Mouse (Mus musculus) neural tube, embryonic 11.5 days (tissue): ENCODE data around the gene Asl. TPM values are rescaled to one million over a fixed set of nuclear protein-coding genes. Genes with fewer than 3 reads are reported as not detected.

Experiments used
- ATAC-seq: fragments of 200-750 bp; cut with Nextera tagmentation; 2 replicates; pipeline ENCODE4 v1.8.0; 2017; ENCODE audit warnings: moderate number of reproducible peaks, mild to moderate bottlenecking, moderate TSS enrichment, moderate library complexity; ENCODE audit not compliant: insufficient read depth, low FRiP score, low TSS enrichment
- DNase-seq: peaks from one replicate; pipeline ENCODE4 v3.0.0-alpha.2; 2015; ENCODE audit warnings: low spot score
- H3K27ac ChIP-seq: fragments of 300-500 bp; sonication (generic); 2 replicates; pipeline ENCODE4 v1.5.1; 2014; ENCODE audit warnings: low read depth, mild to moderate bottlenecking, low read length
- H3K27me3 ChIP-seq: fragments of 300-500 bp; sonication (generic); 2 replicates; pipeline ENCODE4 v1.6.1; 2014; ENCODE audit warnings: mild to moderate bottlenecking, low read length, mixed read lengths; ENCODE audit not compliant: control insufficient read depth, insufficient read depth
- H3K36me3 ChIP-seq: fragments of 300-500 bp; sonication (generic); 2 replicates; pipeline ENCODE4 v1.6.1; 2014; ENCODE audit warnings: mild to moderate bottlenecking, low read length, moderate library complexity, mixed read lengths; ENCODE audit not compliant: control insufficient read depth, insufficient read depth
- H3K4me1 ChIP-seq: fragments of 300-500 bp; sonication (generic); 2 replicates; pipeline ENCODE4 v1.6.1; 2014; ENCODE audit warnings: low read length, mixed read lengths; ENCODE audit not compliant: control insufficient read depth, insufficient read depth
- H3K4me2 ChIP-seq: fragments of 300-500 bp; sonication (generic); 2 replicates; pipeline ENCODE4 v1.6.1; 2014; ENCODE audit warnings: low read depth, mild to moderate bottlenecking, moderate library complexity
- H3K4me3 ChIP-seq: fragments of 300-500 bp; sonication (generic); 2 replicates; pipeline ENCODE4 v1.5.1; 2014; ENCODE audit warnings: low read depth, low read length
- H3K9ac ChIP-seq: fragments of 300-500 bp; sonication (generic); 2 replicates; pipeline ENCODE4 v1.6.1; 2014; ENCODE audit warnings: mild to moderate bottlenecking, low read length
- H3K9me3 ChIP-seq: fragments of 300-500 bp; sonication (generic); 2 replicates; pipeline ENCODE4 v1.6.1; 2016; ENCODE audit warnings: low read length; ENCODE audit not compliant: control insufficient read depth
- WGBS: fragments of 180-500 bp; shearing (Covaris S2); extraction: QIAGEN DNeasy Blood & Tissue Kit; methylation state at CpG from one replicate; pipeline ENCODE4 v1.1.7; 2014; 5-methylcytosine and 5-hydroxymethylcytosine counted together
- polyA plus RNA-seq: library from polyadenylated mRNA; unstranded; fragments of >200 nt; fragmentation: Nextera tagmentation; extraction: Ambion mirVana; gene quantifications from 2 replicates; pipeline ENCODE4 v1.2.1, GENCODE M21; 2014

Gene Asl
- 30.8 and 32.2 TPM in 2 replicates for polyA plus RNA-seq

DNA sequence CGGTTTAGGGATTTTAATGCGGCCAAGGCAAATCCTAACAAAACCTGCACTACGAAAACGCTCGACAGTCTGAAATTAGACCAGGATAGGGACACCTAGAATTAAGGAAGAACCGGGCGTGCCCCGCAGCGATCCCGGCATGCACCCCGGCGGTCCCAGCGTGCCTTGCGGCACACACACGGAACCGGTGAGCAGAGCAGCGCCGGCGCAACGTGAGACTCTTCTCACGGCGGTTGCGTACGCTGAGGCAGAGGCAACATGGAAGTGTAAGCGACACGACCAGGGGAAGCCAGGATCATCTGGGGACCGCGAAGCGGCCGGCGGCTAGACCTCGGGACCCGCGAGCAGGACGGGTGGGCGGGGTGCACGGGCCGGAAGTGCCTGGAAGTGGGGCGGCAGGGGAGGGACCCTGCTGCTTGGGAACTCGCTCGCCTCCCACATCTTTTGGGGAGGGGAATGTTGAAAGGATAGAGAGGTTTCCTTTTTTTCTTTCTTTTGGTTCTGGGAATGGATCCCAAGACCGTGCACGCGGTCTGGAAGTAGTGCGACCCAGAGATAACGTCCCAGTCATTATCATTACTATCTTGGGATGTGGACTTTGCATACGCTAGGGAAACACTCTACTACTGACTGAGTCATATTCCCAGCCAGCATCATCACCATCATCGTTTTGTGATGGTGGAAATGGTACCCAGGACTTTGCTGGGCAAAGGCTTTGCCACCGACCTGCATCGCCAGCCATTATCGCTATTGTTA lies at the start of gene Asl, which contains the start of gene Crcp:
Asl (minus strand) TSS at position 106 of the 756 bp plus-strand sequence.
Crcp (plus strand) TSS at position 149 of the 756 bp plus-strand sequence.
- H3K9me3 ChIP-seq = no peaks in the 10 kb centered on the region
- H3K9ac ChIP-seq = peak within 1 kb of the TSS; percentile 88
- peak within 1 kb of the TSS; percentile 92 for H3K27ac ChIP-seq
- H3K36me3 ChIP-seq = no peaks in the 10 kb centered on the region
- H3K4me1 ChIP-seq = peaks cover 2% of the 10 kb centered on the region; the same call in 1 of the 2 replicates
- peak within 1 kb of the TSS; percentile 80 for H3K4me3 ChIP-seq
- ATAC-seq (peak; percentile 73; the same call in 1 of the 2 replicates), DNase-seq (peak; percentile 85)
- no peaks in the 10 kb centered on the region for H3K27me3 ChIP-seq
- peak within 1 kb of the TSS; percentile 69 for H3K4me2 ChIP-seq
- 2% methylated on average over 51 of the region's 51 CpGs for WGBS

DNA sequence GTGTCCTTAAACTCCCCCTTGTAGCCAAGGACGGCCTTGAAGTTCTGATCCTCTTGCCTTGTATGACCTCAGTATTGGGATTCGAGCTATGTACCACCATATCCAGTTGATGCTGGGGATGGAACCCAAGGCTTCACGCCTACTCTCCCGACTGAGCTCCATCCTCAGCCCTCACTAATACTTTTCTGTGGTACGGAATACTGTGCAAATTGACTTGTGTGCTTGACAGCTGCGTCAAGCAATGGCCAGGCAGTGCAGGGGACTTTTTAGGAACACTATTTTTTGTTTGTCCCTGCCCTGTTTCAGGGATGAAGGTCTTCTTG lies 49.7 kb upstream of the Asl start:
- no peak; the same call in 1 of the 2 replicates for ATAC-seq
- 50% methylated on average over 6 of the region's 6 CpGs for WGBS

DNA sequence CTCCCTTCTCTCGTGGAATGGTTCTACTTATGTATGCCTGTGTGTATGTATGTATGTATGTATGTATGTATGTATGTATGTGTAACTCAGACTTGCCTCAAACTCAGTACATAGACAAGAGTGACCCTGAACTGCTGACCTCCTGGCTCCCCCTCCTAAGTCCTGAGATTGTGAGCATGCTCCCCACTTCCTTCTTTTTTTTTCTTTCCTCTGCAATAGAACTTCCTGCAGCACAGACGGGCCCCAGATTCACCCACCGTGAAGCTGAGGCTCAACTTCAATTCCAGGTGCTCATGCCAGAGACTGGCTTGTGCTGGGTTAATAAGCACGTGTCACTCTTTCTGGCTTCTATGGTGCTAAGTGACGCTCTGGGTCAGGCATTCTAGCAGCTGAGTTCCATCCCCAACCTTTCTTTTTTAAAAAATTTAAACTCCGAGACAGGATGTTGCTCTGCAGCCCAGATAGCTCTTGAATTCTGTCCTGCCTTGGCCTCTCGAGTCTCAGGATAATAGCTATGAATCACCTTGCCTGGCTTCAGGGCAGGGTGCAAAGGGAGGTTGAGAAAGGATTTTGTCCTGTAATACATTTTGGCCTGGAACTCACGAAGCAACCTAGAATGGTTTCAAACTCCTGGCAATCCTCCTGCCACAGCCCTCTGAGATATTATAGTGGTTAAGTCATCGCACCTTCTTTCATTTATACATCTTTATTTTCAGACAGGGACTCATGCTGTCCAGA lies 49.2 kb upstream of the Asl start:
- Histone ChIP-seq H3K4me2 (no peak overlapping the region), H3K9ac (no peak overlapping the region), H3K27ac (no peak overlapping the region), H3K9me3 (0 out of 2 replicates have a peak, but pooled peaks cover 4% of the 10 kb centered on the region), H3K4me3 (no peak overlapping the region), H3K4me1 (0 out of 2 replicates have a peak, but pooled peaks cover 2% of the 10 kb centered on the region), H3K36me3 (no peaks in the 10 kb centered on the region; the same call in 1 of the 2 replicates), H3K27me3 (no peaks in the 10 kb centered on the region)
- no peak for DNase-seq
- ATAC-seq = no peak
- 78% methylated on average over 9 of the region's 9 CpGs for WGBS

More for the DNA sequence above, 49.7 kb upstream of the Asl start:
- H3K4me2 ChIP-seq = peak overlapping the region; percentile 49
- no peak for DNase-seq
- peak overlapping the region; percentile 65 for H3K4me3 ChIP-seq
- no peaks in the 10 kb centered on the region for H3K27me3 ChIP-seq
- H3K27ac ChIP-seq = no peak overlapping the region
- no peaks in the 10 kb centered on the region; the same call in 1 of the 2 replicates for H3K36me3 ChIP-seq
- H3K9me3 ChIP-seq = 0 out of 2 replicates have a peak, but pooled peaks cover 4% of the 10 kb centered on the region
- no peak overlapping the region; the same call in 1 of the 2 replicates for H3K9ac ChIP-seq
- H3K4me1 ChIP-seq = 0 out of 2 replicates have a peak, but pooled peaks cover 2% of the 10 kb centered on the region

- ATAC-seq (no peak), DNase-seq (no peak)
- 69% methylated on average over 6 of the region's 6 CpGs for WGBS
- no peak overlapping the region for H3K27ac ChIP-seq
- H3K9me3 ChIP-seq = 0 out of 2 replicates have a peak, but pooled peaks cover 1% of the 10 kb centered on the region
- H3K36me3 ChIP-seq = no peaks in the 10 kb centered on the region; the same call in 1 of the 2 replicates
- H3K4me3 ChIP-seq = no peak overlapping the region
- H3K9ac ChIP-seq = no peak overlapping the region
- 0 out of 2 replicates have a peak, but pooled peaks cover 2% of the 10 kb centered on the region for H3K4me1 ChIP-seq
- H3K27me3 ChIP-seq = no peaks in the 10 kb centered on the region
- no peak overlapping the region for H3K4me2 ChIP-seq
Observed at GRCm38 (mm10) chr5:130076396-130076795, 47.3 kb upstream of the Asl start.

GRCm38 (mm10) chr5:130074491-130074890 lies 45.4 kb upstream of the Asl start:
- H3K4me3 ChIP-seq = no peak overlapping the region
- H3K36me3 ChIP-seq = no peaks in the 10 kb centered on the region
- no peak overlapping the region for H3K4me2 ChIP-seq
- H3K9me3 ChIP-seq = no peaks in the 10 kb centered on the region
- H3K4me1 ChIP-seq = no peaks in the 10 kb centered on the region
- no peak overlapping the region for H3K9ac ChIP-seq
- no peak overlapping the region for H3K27ac ChIP-seq
- no peaks in the 10 kb centered on the region for H3K27me3 ChIP-seq
- no peak for ATAC-seq
- no peak for DNase-seq
- 75% methylated on average over 6 of the region's 6 CpGs for WGBS

DNA sequence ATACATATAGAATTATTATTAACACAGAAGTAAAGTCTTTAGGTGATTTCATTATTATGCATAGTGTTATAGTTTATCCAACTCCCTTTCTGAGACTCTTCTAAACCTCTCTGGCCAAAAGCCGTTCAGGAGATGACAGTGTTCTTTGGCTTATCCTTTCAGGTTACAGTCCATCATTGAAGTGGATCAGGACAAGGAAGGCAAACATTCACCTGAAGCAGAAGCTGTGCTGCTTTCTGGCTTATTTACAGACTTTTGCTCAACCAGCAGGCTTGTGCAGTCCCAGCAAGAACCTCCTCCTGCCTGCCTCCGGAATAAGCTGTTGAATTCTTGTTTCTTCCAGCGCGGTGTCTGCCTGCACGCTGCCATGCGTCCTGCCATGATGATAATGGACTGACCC lies 44.0 kb upstream of the Asl start, which contains the start of gene Tpst1:
Tpst1 (plus strand) TSS at position 301 of the 400 bp plus-strand sequence.
- Histone ChIP-seq H3K27me3 (no peaks in the 10 kb centered on the region), H3K4me3 (no peak within 1 kb of the TSS), H3K36me3 (no peaks in the 10 kb centered on the region), H3K9ac (no peak within 1 kb of the TSS), H3K4me1 (no peaks in the 10 kb centered on the region), H3K4me2 (no peak within 1 kb of the TSS), H3K9me3 (no peaks in the 10 kb centered on the region), H3K27ac (no peak within 1 kb of the TSS)
- no peak for DNase-seq
- 85% methylated on average over 6 of the region's 6 CpGs for WGBS
- no peak for ATAC-seq

DNA sequence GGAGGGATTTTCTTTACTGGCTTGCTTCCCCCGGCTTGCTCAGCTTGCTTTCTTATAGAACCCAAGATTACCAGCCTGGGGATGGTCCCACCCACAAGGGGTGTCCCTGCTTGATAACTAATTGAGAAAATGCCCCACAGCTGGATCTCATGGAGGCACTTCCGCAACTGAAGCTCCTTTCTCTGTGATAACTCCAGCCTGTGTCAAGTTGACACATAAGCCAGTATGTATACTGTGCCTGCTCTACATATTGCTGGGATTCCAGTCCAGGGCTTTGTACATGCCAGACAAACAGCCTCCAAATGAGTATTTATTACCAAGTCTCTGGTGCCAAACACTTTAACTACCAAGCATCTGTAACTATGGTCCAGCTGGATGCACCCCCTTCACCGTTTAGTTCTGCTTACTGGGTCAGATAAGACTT lies 38.8 kb upstream of the Asl start:
- no peak overlapping the region for H3K27ac ChIP-seq
- no peak overlapping the region for H3K9ac ChIP-seq
- H3K4me1 ChIP-seq = no peaks in the 10 kb centered on the region
- no peaks in the 10 kb centered on the region for H3K36me3 ChIP-seq
- H3K9me3 ChIP-seq = no peaks in the 10 kb centered on the region
- WGBS = 81% methylated on average over 3 of the region's 3 CpGs
- H3K4me3 ChIP-seq = no peak overlapping the region
- H3K4me2 ChIP-seq = no peak overlapping the region
- H3K27me3 ChIP-seq = no peaks in the 10 kb centered on the region
- ATAC-seq (no peak), DNase-seq (no peak)

DNA sequence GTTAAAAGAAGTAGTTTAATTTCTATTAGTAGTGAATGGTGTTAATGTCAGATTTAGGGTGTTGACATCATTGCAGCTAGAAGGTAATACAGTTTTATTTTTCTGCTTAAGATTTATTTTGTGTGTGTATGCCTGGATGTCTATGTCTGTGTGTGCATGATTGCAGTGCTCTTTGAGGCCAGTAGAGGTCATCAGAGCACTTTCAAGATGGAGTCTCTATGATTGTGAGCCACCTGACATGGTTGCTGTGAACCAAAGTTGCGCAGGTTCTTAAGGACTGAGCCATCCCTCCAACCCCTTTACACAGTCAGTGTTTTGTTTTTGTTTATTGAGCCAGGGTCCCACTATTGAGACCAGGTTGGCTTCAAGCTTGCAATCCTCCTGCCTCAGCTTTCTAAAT lies 36.5 kb upstream of the Asl start:
- H3K27ac ChIP-seq = no peak overlapping the region
- H3K4me3 ChIP-seq = no peak overlapping the region
- no peak for DNase-seq
- H3K4me2 ChIP-seq = no peak overlapping the region
- no peaks in the 10 kb centered on the region; the same call in 1 of the 2 replicates for H3K36me3 ChIP-seq
- ATAC-seq = no peak
- no peak overlapping the region for H3K9ac ChIP-seq
- H3K27me3 ChIP-seq = no peaks in the 10 kb centered on the region
- no peaks in the 10 kb centered on the region for H3K9me3 ChIP-seq
- 88% methylated on average over 1 of the region's 1 CpGs for WGBS
- no peaks in the 10 kb centered on the region for H3K4me1 ChIP-seq
